Mouse (Mus musculus): ENCODE measurements around the gene Ckap2.

- TF ChIP-seq CTCF (IDR thresholded peaks at IDR 0.05; ENCODE audit: low read depth, low read length) = no peak
- TF ChIP-seq GATA1 (IDR thresholded peaks at IDR 0.05; ENCODE audit: borderline replicate concordance, low read length) = no peak
Observed at GRCm38 (mm10) chr8:22134750-22135135, 50.9 kb downstream of the Ckap2 start.
